Mouse (Mus musculus) kidney, postnatal 36 days (tissue): ENCODE data around the gene Ppp1r12b.

ENCODE experiments used
- DNase-seq, 2 experiments: peaks; one replicate each; pipeline ENCODE4 v3.0.0; 2021 to 2022; ENCODE audit warnings: mixed read lengths in 2 of 2

The Ppp1r12b gene

DNA sequence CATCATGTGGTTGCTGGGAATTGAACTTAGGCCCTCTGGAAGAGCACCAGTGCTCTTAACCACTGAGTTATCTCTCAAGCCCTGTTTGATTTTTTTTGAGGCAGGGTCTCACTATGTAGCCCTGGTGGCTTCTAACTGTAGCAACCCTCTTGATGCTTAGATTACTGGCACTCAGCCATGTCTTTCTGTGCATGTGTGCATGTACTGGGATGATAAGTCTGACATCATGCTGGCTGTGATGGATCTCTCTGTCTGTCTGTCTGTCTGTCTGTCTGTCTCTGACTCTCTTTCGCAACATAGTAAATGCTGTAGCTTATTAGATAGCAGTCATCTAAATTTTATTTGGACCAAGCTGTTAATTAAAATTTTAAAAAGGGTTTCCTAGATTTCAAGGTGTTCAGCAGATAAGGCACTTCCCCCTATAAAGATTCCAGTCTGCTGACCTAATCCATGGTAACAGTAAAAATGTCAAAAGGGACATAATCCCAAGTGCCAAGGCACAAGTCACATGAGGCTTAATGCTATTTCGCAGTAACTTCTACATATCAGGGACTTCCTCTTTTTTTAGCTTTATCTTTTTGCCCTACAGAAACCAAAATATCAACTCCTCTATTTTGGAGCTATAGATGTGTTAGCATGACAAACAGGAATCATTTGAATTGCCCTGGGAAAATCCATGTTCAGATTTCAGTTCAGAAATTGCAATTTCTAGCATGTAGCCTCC, 164.9 kb downstream of the Ppp1r12b start:
- DNase-seq: no peak

DNA sequence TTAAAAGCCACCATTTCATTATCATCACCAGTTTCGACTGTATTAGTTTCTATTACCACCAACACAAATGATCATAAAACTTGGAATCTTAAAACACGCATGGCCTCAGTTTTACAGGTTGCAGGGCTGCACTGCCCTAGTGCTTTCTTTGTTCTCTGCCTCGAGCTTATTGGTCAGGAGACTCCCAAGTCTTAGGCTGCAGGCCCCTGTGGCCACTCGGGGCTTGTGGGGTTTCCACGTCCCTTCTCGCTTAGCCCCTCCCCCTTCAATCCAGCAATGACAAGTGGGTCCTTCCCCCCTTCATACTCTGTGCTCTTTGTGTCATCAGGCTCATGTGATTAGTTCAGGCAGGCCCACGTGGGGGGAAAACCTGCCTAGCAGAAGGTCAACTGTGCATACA, 167.6 kb downstream of the Ppp1r12b start:
- no peak for DNase-seq

DNA sequence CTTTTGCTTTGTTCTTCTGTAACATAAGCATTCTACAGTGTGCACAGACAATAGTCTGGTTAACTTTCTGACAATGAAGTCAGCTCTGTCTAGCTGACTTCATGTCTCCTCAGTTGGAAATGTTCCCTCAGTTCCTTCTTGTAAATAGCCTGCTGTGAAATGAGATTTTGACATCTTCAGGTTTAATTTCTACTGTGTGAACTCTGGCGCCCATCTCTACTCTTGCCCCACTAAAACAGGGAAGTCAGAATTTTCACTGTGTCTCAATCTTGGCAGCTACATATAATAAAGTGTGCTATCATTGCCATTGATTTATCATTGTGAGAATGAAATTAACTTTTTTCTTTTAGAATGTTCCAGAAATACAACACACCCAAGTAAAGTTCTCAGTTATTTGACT, 170.8 kb downstream of the Ppp1r12b start:
- DNase-seq: no peak

GRCm38 (mm10) chr1:134784481-134784880, 171.3 kb downstream of the Ppp1r12b start:
- no peak for DNase-seq

DNA sequence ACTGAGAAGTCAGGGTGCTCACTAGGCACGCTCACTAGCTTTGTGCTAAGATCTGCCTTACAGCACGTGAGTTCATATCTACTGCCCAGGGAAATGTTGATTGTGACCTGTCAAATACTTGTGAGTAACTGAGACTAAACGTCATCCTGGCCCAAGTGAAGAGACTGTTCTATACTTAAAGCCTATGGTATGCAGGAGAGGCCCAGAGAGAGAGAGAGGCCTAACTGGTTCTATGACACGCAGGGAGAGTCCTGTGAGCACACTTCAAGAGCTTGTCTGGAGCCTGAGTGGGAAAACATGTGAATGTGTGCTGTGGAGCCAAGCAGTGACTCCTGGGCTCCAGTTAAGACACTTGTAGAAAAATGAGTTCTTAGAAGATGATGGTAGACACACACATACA, 171.8 kb downstream of the Ppp1r12b start:
- no peak for DNase-seq

DNA sequence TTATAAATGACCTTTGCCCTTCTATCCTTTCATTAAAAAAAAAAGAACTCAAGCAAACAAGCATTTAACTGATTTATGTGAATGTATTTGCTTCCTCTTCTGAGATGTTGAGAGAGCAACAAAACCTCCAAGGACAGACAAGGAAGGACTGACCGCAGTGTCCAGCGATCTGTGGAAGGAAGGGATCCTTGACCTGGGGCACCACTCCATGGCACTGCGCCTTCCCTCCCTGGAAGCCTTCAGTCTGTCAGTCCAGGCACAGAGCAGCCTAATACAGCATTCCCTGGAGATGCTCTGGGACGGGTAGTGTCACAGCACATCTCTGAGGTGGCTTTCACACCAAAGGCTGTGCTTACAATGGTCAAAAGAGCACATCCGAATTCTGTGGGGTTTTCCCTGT, 172.9 kb downstream of the Ppp1r12b start:
- DNase-seq: no peak

- DNase-seq: no peak
These were observed 177.7 kb downstream of the Ppp1r12b start for GRCm38 (mm10) chr1:134777936-134778548.

- no peak for DNase-seq
These were observed 178.4 kb downstream of the Ppp1r12b start for GRCm38 (mm10) chr1:134777201-134777885.

GRCm38 (mm10) chr1:134775631-134776030, 180.1 kb downstream of the Ppp1r12b start:
- no peak for DNase-seq

GRCm38 (mm10) chr1:134774728-134775287, 180.9 kb downstream of the Ppp1r12b start:
- peak; percentile 63 to 70 for DNase-seq

- peak; percentile 23 to 27 for DNase-seq
These were observed 181.5 kb downstream of the Ppp1r12b start for GRCm38 (mm10) chr1:134774247-134774646.

DNA sequence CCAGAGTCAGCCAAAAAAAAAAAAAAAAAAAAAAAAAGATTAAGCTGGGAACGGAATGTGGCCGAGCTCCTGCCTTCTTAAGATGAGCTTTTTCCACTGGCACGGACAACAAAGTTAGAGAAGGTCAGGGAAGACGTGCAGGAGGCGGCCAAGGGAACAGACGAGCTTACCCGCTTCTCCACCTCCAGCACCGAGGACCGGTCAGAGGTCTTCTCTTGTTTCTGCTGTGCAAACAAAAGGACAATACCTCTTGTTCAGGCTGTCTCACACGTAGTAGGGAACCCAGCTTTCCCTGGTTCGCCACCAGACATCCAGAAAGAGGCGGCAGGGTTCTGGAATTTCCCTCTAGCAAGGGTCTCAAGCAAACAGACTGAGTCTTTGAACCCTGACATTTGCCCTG, 182.5 kb downstream of the Ppp1r12b start:
- peak in 1 of 2 experiments; percentile 12 for DNase-seq

- DNase-seq: no peak
These were observed 182.9 kb downstream of the Ppp1r12b start for GRCm38 (mm10) chr1:134772821-134773220.

GRCm38 (mm10) chr1:134771999-134772398, 183.7 kb downstream of the Ppp1r12b start:
- no peak for DNase-seq

DNA sequence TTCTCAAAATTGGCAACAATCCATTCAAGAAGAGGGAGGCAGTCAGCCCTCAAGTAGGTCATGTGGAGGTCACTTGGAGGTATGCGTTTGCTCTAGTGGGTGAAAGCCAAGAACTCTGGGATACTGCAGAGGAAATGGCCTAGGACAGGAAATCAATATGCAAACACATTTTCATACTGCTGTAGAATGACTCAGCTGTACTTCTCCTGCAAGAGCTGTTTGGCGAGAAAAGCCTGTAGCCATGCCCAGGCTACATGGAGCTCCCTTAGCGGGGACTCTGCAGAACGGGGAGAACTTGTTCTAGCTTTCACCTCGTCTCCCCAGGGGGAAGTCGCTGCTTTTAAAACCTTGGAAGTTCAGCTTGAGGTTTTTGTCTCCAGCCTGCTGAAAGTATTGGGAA, 184.4 kb downstream of the Ppp1r12b start:
- DNase-seq: peak; percentile 18 to 62

GRCm38 (mm10) chr1:134770312-134770711, 185.4 kb downstream of the Ppp1r12b start:
- DNase-seq: no peak

GRCm38 (mm10) chr1:134766448-134766847, 189.3 kb downstream of the Ppp1r12b start:
- DNase-seq: no peak

DNA sequence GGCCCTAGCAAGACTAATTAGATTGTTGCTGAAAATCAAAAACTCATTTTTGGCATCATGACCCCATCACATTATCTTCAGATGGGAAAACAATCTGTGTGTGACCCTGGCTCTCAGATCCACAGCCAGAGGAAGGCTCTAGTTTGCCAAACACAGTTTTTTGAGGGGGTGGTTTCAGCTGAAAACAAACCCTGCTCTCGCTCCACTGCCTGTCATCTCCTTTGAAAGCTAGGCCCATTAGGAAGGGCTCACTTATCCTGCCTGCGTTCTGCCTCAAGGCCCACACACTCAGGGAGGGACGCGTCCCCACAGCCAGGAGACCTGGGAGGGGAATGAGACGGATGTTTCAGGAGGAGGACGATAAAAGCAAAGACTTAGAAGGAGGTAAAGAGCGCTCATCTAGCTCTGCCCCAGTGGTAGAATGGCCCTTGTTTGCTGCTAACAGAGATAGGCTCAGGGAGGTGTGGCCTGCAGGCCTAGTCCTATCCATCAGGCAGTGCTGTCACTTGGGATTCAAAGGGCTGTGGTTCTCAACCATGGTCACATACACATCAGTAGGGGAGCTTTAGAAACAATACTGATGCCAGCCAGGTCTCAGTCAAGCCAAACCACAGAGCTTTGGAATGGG, 190.8 kb downstream of the Ppp1r12b start:
- no peak for DNase-seq

GRCm38 (mm10) chr1:134763776-134764438, 191.8 kb downstream of the Ppp1r12b start:
- no peak for DNase-seq

GRCm38 (mm10) chr1:134763250-134763649, 192.5 kb downstream of the Ppp1r12b start:
- DNase-seq: no peak

GRCm38 (mm10) chr1:134761534-134761933, 194.2 kb downstream of the Ppp1r12b start:
- no peak for DNase-seq

DNA sequence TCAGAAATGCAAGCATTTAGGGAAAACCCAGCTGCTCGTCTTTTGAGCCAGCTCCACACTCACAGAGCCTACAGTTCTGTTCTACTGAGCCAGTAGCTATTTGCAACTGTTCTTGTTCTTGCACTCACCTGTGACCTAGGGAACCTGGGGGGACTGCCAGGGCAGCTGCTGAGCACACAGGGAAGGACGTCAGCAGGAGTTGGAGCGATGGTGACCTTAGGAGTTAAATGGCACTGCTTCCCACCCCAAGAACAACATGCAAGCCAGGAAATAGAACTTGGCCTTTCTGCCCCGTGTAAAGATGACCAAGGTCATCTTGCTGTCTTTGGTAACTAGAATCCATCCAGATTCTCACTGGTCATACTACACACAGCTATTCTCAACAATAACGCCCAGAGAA, 195.1 kb downstream of the Ppp1r12b start:
- DNase-seq: no peak

- peak; percentile 20 to 47 for DNase-seq
These were observed 196.6 kb downstream of the Ppp1r12b start for GRCm38 (mm10) chr1:134759133-134759532.
